Mouse (Mus musculus): ENCODE results near the gene Camsap2.

Gene Camsap2

GRCm38 (mm10) chr1:136345454-136346372 is at the start of gene Camsap2:
Gene Camsap2 (minus strand): TSS chr1:136346104.
- peak; percentile 96 to 97 for DNase-seq

- no peak for DNase-seq
Observed at GRCm38 (mm10) chr1:136395073-136395472, 49.2 kb upstream of the Camsap2 start.

GRCm38 (mm10) chr1:136394506-136394905 is 48.6 kb upstream of the Camsap2 start:
- DNase-seq = no peak

- no peak for DNase-seq
Observed at GRCm38 (mm10) chr1:136386914-136387313, 41.0 kb upstream of the Camsap2 start.

GRCm38 (mm10) chr1:136381583-136381982 is 35.7 kb upstream of the Camsap2 start:
- peak in 1 of 2 experiments; percentile 21 for DNase-seq

GRCm38 (mm10) chr1:136381169-136381568 is 35.3 kb upstream of the Camsap2 start:
- peak; percentile 6 to 33 for DNase-seq

- DNase-seq = no peak
Observed at GRCm38 (mm10) chr1:136380606-136381005, 34.7 kb upstream of the Camsap2 start.

- DNase-seq = no peak
Observed at GRCm38 (mm10) chr1:136380161-136380560, 34.3 kb upstream of the Camsap2 start.

GRCm38 (mm10) chr1:136379261-136379660 is 33.4 kb upstream of the Camsap2 start:
- no peak for DNase-seq

GRCm38 (mm10) chr1:136365986-136366385 is 20.1 kb upstream of the Camsap2 start:
- DNase-seq = no peak

GRCm38 (mm10) chr1:136364711-136365110 is 18.8 kb upstream of the Camsap2 start:
- DNase-seq = peak; percentile 61 to 66

- DNase-seq = no peak
Observed at GRCm38 (mm10) chr1:136363035-136363434, 17.1 kb upstream of the Camsap2 start.

- no peak for DNase-seq
Observed at GRCm38 (mm10) chr1:136362567-136362966, 16.7 kb upstream of the Camsap2 start.

GRCm38 (mm10) chr1:136361373-136361772 is 15.5 kb upstream of the Camsap2 start:
- no peak for DNase-seq

- DNase-seq = no peak
Observed at GRCm38 (mm10) chr1:136360909-136361308, 15.0 kb upstream of the Camsap2 start.

GRCm38 (mm10) chr1:136358841-136359360 is 13.0 kb upstream of the Camsap2 start:
- no peak for DNase-seq

GRCm38 (mm10) chr1:136355651-136356050 is 9.7 kb upstream of the Camsap2 start:
- no peak for DNase-seq

- no peak for DNase-seq
Observed at GRCm38 (mm10) chr1:136350699-136351200, 4.8 kb upstream of the Camsap2 start.

GRCm38 (mm10) chr1:136348137-136348536 is 2.2 kb upstream of the Camsap2 start:
- DNase-seq = no peak

- DNase-seq = no peak
Observed at GRCm38 (mm10) chr1:136347140-136347539, 1.2 kb upstream of the Camsap2 start.

GRCm38 (mm10) chr1:136346373-136347035 is 600 bp upstream of the Camsap2 start:
- peak in 1 of 2 experiments; percentile 25 for DNase-seq

GRCm38 (mm10) chr1:136344768-136345453 is 993 bp downstream of the Camsap2 start:
- peak; percentile 69 to 70 for DNase-seq

GRCm38 (mm10) chr1:136344281-136344680 is 1.6 kb downstream of the Camsap2 start:
- DNase-seq = no peak
